ENCODE assay signal across 8 mouse cellular contexts in the genomic region with DNA sequence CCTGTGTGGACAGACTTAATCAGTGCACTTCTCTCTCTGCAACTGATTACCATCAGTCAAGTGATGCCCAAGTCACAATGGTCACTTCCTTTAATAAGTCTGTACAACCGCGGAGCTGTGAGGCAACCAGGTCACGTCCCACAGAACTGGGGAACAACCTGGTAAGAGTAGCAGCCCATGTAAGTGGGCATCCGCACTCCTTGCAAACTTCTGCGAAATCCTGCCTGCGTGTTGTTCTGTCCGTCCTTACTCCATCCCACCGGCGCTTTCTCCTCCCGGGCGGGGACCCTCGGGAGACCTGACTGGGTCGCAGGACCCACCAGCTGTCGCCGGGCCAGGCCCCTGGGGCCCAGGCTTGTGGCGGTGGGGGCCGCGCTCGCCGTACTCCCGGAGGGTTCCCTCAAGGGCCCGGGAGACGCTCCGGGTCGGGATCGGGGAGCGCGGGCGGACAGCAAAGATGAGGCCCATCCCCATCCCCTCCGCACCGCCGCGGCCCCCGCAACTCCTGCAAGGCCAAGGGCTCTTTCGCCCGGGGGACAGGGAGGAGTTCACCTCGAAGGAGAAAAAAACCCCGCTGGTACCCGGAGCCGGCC. TPM values are rescaled to one million over a fixed set of nuclear protein-coding genes. Genes with fewer than 3 reads are reported as not detected.
DNase-seq lines count a peak whose midpoint lies in the region; ATAC-seq and TF ChIP-seq lines count a peak whose summit lies in the region.

No protein-coding gene starts in this region.

- H3K36me3 ChIP-seq in C2C12 (ENCODE audit: control insufficient read depth, insufficient read depth), result no peaks in the 10 kb centered on the region
- H3K36me3 ChIP-seq in embryonic facial prominence, embryonic 10.5 days (replicated peaks), result no peaks in the 10 kb centered on the region
- no peaks in the 10 kb centered on the region for H3K36me3 ChIP-seq in hindbrain, embryonic 14.5 days (replicated peaks; ENCODE audit: control insufficient read depth, insufficient read depth)
- H3K36me3 ChIP-seq in liver, embryonic 16.5 days (ENCODE audit: control insufficient read depth, insufficient read depth), result no peaks in the 10 kb centered on the region
- H3K36me3 ChIP-seq in neural tube, embryonic 12.5 days, result no peaks in the 10 kb centered on the region

- H3K79me3 ChIP-seq in C2C12 (ENCODE audit: low read depth), result peaks cover 3% of the 10 kb centered on the region

- peaks cover 7% of the 10 kb centered on the region for H3K4me1 ChIP-seq in embryonic facial prominence, embryonic 10.5 days
- peaks cover 6% of the 10 kb centered on the region; the same call in 1 of the 2 replicates for H3K4me1 ChIP-seq in hindbrain, embryonic 14.5 days (replicated peaks; ENCODE audit: control insufficient read depth, insufficient read depth, low read length)
- H3K4me1 ChIP-seq in liver, embryonic 16.5 days (ENCODE audit: control insufficient read depth, low read depth, low read length), result peaks cover 7% of the 10 kb centered on the region
- peaks cover 5% of the 10 kb centered on the region; the same call in 1 of the 2 replicates for H3K4me1 ChIP-seq in neural tube, embryonic 12.5 days

- DNase-seq in gastrocnemius, adult 18-20 months (ENCODE audit: low spot score), result peak; percentile 11
- DNase-seq in gastrocnemius, postnatal 14 days, result no peak
- no peak for DNase-seq in embryonic facial prominence, embryonic 10.5 days (ENCODE audit: low spot score)
- peak; percentile 37 for DNase-seq in hindbrain, embryonic 14.5 days (ENCODE audit: low spot score)
- no peak for DNase-seq in cerebellum, adult 9-11 months

- intact Hi-C loops in gastrocnemius, postnatal 14 days (cut with DNase I; ENCODE audit: low total_unique reads), result no loop called here

- no peak for TF ChIP-seq CTCF in C2C12 (IDR thresholded peaks at IDR 0.05; ENCODE audit: control insufficient read depth, insufficient read depth, insufficient read length)

- peak overlapping the region; percentile 84 for H3K27ac ChIP-seq in embryonic facial prominence, embryonic 10.5 days (replicated peaks)
- peak overlapping the region; percentile 88 for H3K27ac ChIP-seq in hindbrain, embryonic 14.5 days
- H3K27ac ChIP-seq in liver, embryonic 16.5 days (ENCODE audit: low read length), result peak overlapping the region; percentile 81; the same call in 1 of the 2 replicates
- H3K27ac ChIP-seq in neural tube, embryonic 12.5 days, result peak overlapping the region; percentile 53; the same call in 1 of the 2 replicates

- H3K9ac ChIP-seq in hindbrain, embryonic 14.5 days, result peak overlapping the region; percentile 84
- H3K9ac ChIP-seq in liver, embryonic 16.5 days (ENCODE audit: low read depth, low read length), result peak overlapping the region; percentile 83
- peak overlapping the region; percentile 92 for H3K9ac ChIP-seq in neural tube, embryonic 12.5 days

- peak overlapping the region; percentile 56 for H3K4me3 ChIP-seq in C2C12 (ENCODE audit: insufficient read depth, poor library complexity, severe bottlenecking)
- H3K4me3 ChIP-seq in embryonic facial prominence, embryonic 10.5 days, result peak overlapping the region; percentile 95
- peak overlapping the region; percentile 83 for H3K4me3 ChIP-seq in hindbrain, embryonic 14.5 days (replicated peaks; ENCODE audit: low read length)
- peak overlapping the region; percentile 81 for H3K4me3 ChIP-seq in liver, embryonic 16.5 days (ENCODE audit: low read depth, low read length)
- peak overlapping the region; percentile 90 for H3K4me3 ChIP-seq in neural tube, embryonic 12.5 days

- no peaks in the 10 kb centered on the region for H3K9me3 ChIP-seq in embryonic facial prominence, embryonic 10.5 days
- H3K9me3 ChIP-seq in hindbrain, embryonic 14.5 days (ENCODE audit: control insufficient read depth, low read length), result no peaks in the 10 kb centered on the region
- no peaks in the 10 kb centered on the region for H3K9me3 ChIP-seq in liver, embryonic 16.5 days (replicated peaks; ENCODE audit: control insufficient read depth, low read length)
- no peaks in the 10 kb centered on the region for H3K9me3 ChIP-seq in neural tube, embryonic 12.5 days

- no peaks in the 10 kb centered on the region for H3K27me3 ChIP-seq in C2C12 (ENCODE audit: control insufficient read depth, insufficient read depth, insufficient read length)
- H3K27me3 ChIP-seq in embryonic facial prominence, embryonic 10.5 days (replicated peaks; ENCODE audit: low read depth, poor library complexity, severe bottlenecking), result peaks cover 12% of the 10 kb centered on the region; the same call in 1 of the 2 replicates
- no peaks in the 10 kb centered on the region for H3K27me3 ChIP-seq in hindbrain, embryonic 14.5 days (ENCODE audit: control insufficient read depth, insufficient read depth, low read length)
- H3K27me3 ChIP-seq in liver, embryonic 16.5 days (ENCODE audit: control insufficient read depth, insufficient read depth, low read depth, low read length), result no peaks in the 10 kb centered on the region
- no peaks in the 10 kb centered on the region for H3K27me3 ChIP-seq in neural tube, embryonic 12.5 days (replicated peaks)

- H3K4me2 ChIP-seq in hindbrain, embryonic 14.5 days (replicated peaks), result peak overlapping the region; percentile 75
- peak overlapping the region; percentile 97 for H3K4me2 ChIP-seq in liver, embryonic 16.5 days (ENCODE audit: low read depth, low read length)
- peak overlapping the region; percentile 81 for H3K4me2 ChIP-seq in neural tube, embryonic 12.5 days (replicated peaks)

- ATAC-seq in hindbrain, embryonic 14.5 days (ENCODE audit: low FRiP score), result peak; percentile 76
- ATAC-seq in liver, embryonic 16.5 days (ENCODE audit: low read depth), result peak; percentile 14
- peak; percentile 79 for ATAC-seq in neural tube, embryonic 12.5 days (ENCODE audit: low FRiP score, low read depth)

- H3ac ChIP-seq in C2C12 (ENCODE audit: control insufficient read depth, insufficient read length, low read depth), result peak overlapping the region; percentile 60

- peaks cover 26% of the 10 kb centered on the region for H3K79me2 ChIP-seq in C2C12 (ENCODE audit: control insufficient read depth, insufficient read depth)

- WGBS in embryonic facial prominence, embryonic 10.5 days, result 1% methylated on average over 40 of the region's 40 CpGs
- WGBS in hindbrain, embryonic 14.5 days, result under 1% methylated on average over 40 of the region's 40 CpGs
- 1% methylated on average over 40 of the region's 40 CpGs for WGBS in liver, embryonic 16.5 days (ENCODE audit: insufficient replicate concordance)
- WGBS in neural tube, embryonic 12.5 days, result under 1% methylated on average over 40 of the region's 40 CpGs

TF ChIP-seq in C2C12, 6 proteins besides CTCF, POLR2A, EP300 and RAD21:
- TF ChIP-seq MAX (IDR thresholded peaks at IDR 0.05), result no peak
- TF ChIP-seq MYOD1 (IDR thresholded peaks at IDR 0.05; ENCODE audit: control insufficient read depth, insufficient read length, low read depth), result no peak
- no peak for TF ChIP-seq MYOG (IDR thresholded peaks at IDR 0.05; ENCODE audit: control insufficient read depth, extremely low read depth, insufficient read length)
- no peak for TF ChIP-seq CEBPB (IDR thresholded peaks at IDR 0.05; ENCODE audit: low read depth)
- TF ChIP-seq USF1 (IDR thresholded peaks at IDR 0.05; ENCODE audit: low read depth), result no peak
- no peak for TF ChIP-seq FOSL1 (IDR thresholded peaks at IDR 0.05; ENCODE audit: insufficient read depth, low read length, poor library complexity, severe bottlenecking)

RNA-seq across cellular contexts. Expression of a gene that starts 0.7 kb away (rescaled TPM):
- total RNA-seq in gastrocnemius, adult 18-20 months (2021), result 10 to 100 TPM; 12.5 TPM
- 10 to 100 TPM in 1 of 2 experiments, 1 to 10 TPM in 1; 7.7 to 10.1 TPM for total RNA-seq in gastrocnemius, postnatal 14 days (2021)
- 5.7 TPM for polyA plus RNA-seq in C2C12 (2012; fragmentation: generic; extraction: Trizol)
- polyA plus RNA-seq in embryonic facial prominence, embryonic 10.5 days (2016; fragmentation: Nextera tagmentation; extraction: Ambion mirVana), result 14.2 and 15.9 TPM in 2 replicates
- polyA plus RNA-seq in hindbrain, embryonic 14.5 days (2014; fragmentation: Nextera tagmentation; extraction: Ambion mirVana), result 49.6 and 51.6 TPM in 2 replicates
- 3.8 and 4.0 TPM in 2 replicates for polyA plus RNA-seq in liver, embryonic 16.5 days (2015; fragmentation: Nextera tagmentation; extraction: Ambion mirVana)
- 34.6 and 34.8 TPM in 2 replicates for polyA plus RNA-seq in neural tube, embryonic 12.5 days (2016; fragmentation: Nextera tagmentation; extraction: Ambion mirVana)

Comparison
In these comparisons a context has a peak if more than half of its experiments do, and no peak if none do; other contexts are left out.
1. DNase-seq: peak in gastrocnemius, adult 18-20 months (single experiment) and hindbrain, embryonic 14.5 days (single experiment); none in gastrocnemius, postnatal 14 days (single experiment), embryonic facial prominence, embryonic 10.5 days (single experiment) and cerebellum, adult 9-11 months (single experiment).
2. ATAC-seq: peak in every context shown above with its lines; median percentile 79 in neural tube, embryonic 12.5 days; 76 in hindbrain, embryonic 14.5 days; 14 in liver, embryonic 16.5 days.
3. Peak in every context shown above with its lines, with median percentiles within 50 percentile points of each other: H3K4me3 ChIP-seq, H3K27ac ChIP-seq, H3K4me2 ChIP-seq and H3K9ac ChIP-seq.